Mouse (Mus musculus) bone marrow, adult 2 months (tissue): ENCODE results near the gene Taf15. TPM values are rescaled to one million over a fixed set of nuclear protein-coding genes. Genes with fewer than 3 reads are reported as not detected.

Source experiments
- H3K27ac ChIP-seq: fragments of 200-500 bp; 2 replicates; pipeline ENCODE4 v1.5.1; 2012; ENCODE audit warnings: low read depth, mild to moderate bottlenecking, control low read depth, inconsistent platforms, low read length; ENCODE audit not compliant: control insufficient read depth, poor library complexity, insufficient read depth
- H3K4me1 ChIP-seq: fragments of 200-500 bp; 2 replicates; pipeline ENCODE4 v1.6.1; 2011; ENCODE audit warnings: low read length; ENCODE audit not compliant: control insufficient read depth, insufficient read depth
- H3K4me3 ChIP-seq: fragments of 200-500 bp; replicated peaks from 2 replicates; pipeline ENCODE3; 2011; ENCODE audit warnings: mild to moderate bottlenecking, low read depth, low read length, control low read depth; ENCODE audit not compliant: control insufficient read depth
- CTCF ChIP-seq: fragments of 200-500 bp; IDR thresholded peaks from 2 replicates; pipeline ENCODE4 v1.5.1; 2011; ENCODE audit warnings: low read length, control low read depth; ENCODE audit not compliant: control insufficient read depth, insufficient read depth
- POLR2A ChIP-seq: fragments of 200-500 bp; IDR thresholded peaks from 2 replicates; pipeline ENCODE4 v1.6.1; 2011; ENCODE audit warnings: low read depth, mild to moderate bottlenecking, control low read depth, low read length, borderline replicate concordance; ENCODE audit not compliant: control insufficient read depth
- WGBS: fragments of 180-500 bp; shearing (Covaris S2); methylation state at CpG from one replicate; pipeline ENCODE4 v1.1.7; 2018; 5-methylcytosine and 5-hydroxymethylcytosine counted together
- polyA plus RNA-seq: library from polyadenylated mRNA; stranded (reverse); fragments of >200 nt; gene quantifications from 2 replicates; pipeline ENCODE4 v1.2.4, GENCODE M21; 2011; ENCODE audit warnings: low replicate concordance; ENCODE audit not compliant: missing spikeins, insufficient read depth, insufficient read length

Taf15 gene
- polyA plus RNA-seq, 1 experiment = 231 TPM

- no peak overlapping the region for H3K4me3 ChIP-seq
- no peaks in the 10 kb centered on the region; the same call in 1 of the 2 replicates for H3K4me1 ChIP-seq
- TF ChIP-seq POLR2A (no peak), CTCF (no peak)
- H3K27ac ChIP-seq = no peak overlapping the region
Observed at GRCm38 (mm10) chr11:83448927-83449236, 24.0 kb upstream of the Taf15 start.

- Histone ChIP-seq H3K4me3 (no peak overlapping the region), H3K27ac (no peak overlapping the region), H3K4me1 (no peaks in the 10 kb centered on the region; the same call in 1 of the 2 replicates)
- 57% methylated on average over 4 of the region's 4 CpGs for WGBS
- TF ChIP-seq POLR2A = no peak
- TF ChIP-seq CTCF = no peak
Observed at GRCm38 (mm10) chr11:83449298-83449697, 23.6 kb upstream of the Taf15 start.

GRCm38 (mm10) chr11:83450550-83450949 lies 22.3 kb upstream of the Taf15 start:
- H3K4me3 ChIP-seq = no peak overlapping the region
- TF ChIP-seq POLR2A (no peak), CTCF (no peak)
- H3K4me1 ChIP-seq = no peaks in the 10 kb centered on the region
- H3K27ac ChIP-seq = no peak overlapping the region
- WGBS = 49% methylated on average over 1 of the region's 1 CpGs

GRCm38 (mm10) chr11:83451281-83451680 lies 21.6 kb upstream of the Taf15 start:
- no peak overlapping the region for H3K4me3 ChIP-seq
- WGBS = 85% methylated on average over 10 of the region's 10 CpGs
- no peaks in the 10 kb centered on the region; the same call in 1 of the 2 replicates for H3K4me1 ChIP-seq
- no peak for TF ChIP-seq CTCF
- no peak for TF ChIP-seq POLR2A
- H3K27ac ChIP-seq = no peak overlapping the region

- TF ChIP-seq CTCF (no peak), POLR2A (no peak)
- 3% methylated on average over 4 of the region's 4 CpGs for WGBS
- Histone ChIP-seq H3K4me3 (no peak overlapping the region), H3K4me1 (no peaks in the 10 kb centered on the region; the same call in 1 of the 2 replicates), H3K27ac (no peak overlapping the region)
Observed at GRCm38 (mm10) chr11:83454548-83454947, 18.3 kb upstream of the Taf15 start.

- H3K27ac ChIP-seq = no peak overlapping the region
- WGBS = 52% methylated on average over 3 of the region's 3 CpGs
- no peak overlapping the region for H3K4me3 ChIP-seq
- TF ChIP-seq POLR2A = no peak
- no peak for TF ChIP-seq CTCF
- H3K4me1 ChIP-seq = no peaks in the 10 kb centered on the region; the same call in 1 of the 2 replicates
Observed at GRCm38 (mm10) chr11:83455608-83456007, 17.3 kb upstream of the Taf15 start.

GRCm38 (mm10) chr11:83457257-83457656 lies 15.6 kb upstream of the Taf15 start:
- no peak overlapping the region for H3K27ac ChIP-seq
- no peaks in the 10 kb centered on the region; the same call in 1 of the 2 replicates for H3K4me1 ChIP-seq
- WGBS = 74% methylated on average over 7 of the region's 7 CpGs
- H3K4me3 ChIP-seq = no peak overlapping the region
- TF ChIP-seq POLR2A (no peak), CTCF (no peak)

GRCm38 (mm10) chr11:83457912-83458601 lies 14.8 kb upstream of the Taf15 start:
- Histone ChIP-seq H3K4me3 (no peak overlapping the region), H3K27ac (no peak overlapping the region), H3K4me1 (no peaks in the 10 kb centered on the region; the same call in 1 of the 2 replicates)
- TF ChIP-seq POLR2A (no peak), CTCF (no peak)
- 75% methylated on average over 9 of the region's 9 CpGs for WGBS

GRCm38 (mm10) chr11:83461462-83462027 lies 11.3 kb upstream of the Taf15 start:
- Histone ChIP-seq H3K4me1 (no peaks in the 10 kb centered on the region; the same call in 1 of the 2 replicates), H3K4me3 (no peak overlapping the region), H3K27ac (no peak overlapping the region)
- 54% methylated on average over 10 of the region's 10 CpGs for WGBS
- no peak for TF ChIP-seq CTCF
- TF ChIP-seq POLR2A = no peak
